Comparison of ENCODE assay signal across 8 mouse cellular contexts in genomic region chr11:8523344-8524126, GRCm38 (mm10).
A peak's percentile ranks its signal among the peaks of the same experiment; 100 is the strongest.
DNase-seq lines count a peak whose midpoint lies in the region; ATAC-seq lines count a peak whose summit lies in the region.

No protein-coding gene starts in this region.

- peak overlapping the region; percentile 31 for H3K4me2 ChIP-seq in hindbrain, embryonic 13.5 days

- peaks cover 10% of the 10 kb centered on the region for H3K4me1 ChIP-seq in hindbrain, embryonic 13.5 days (replicated peaks)

- H3K27me3 ChIP-seq in hindbrain, embryonic 13.5 days = peaks cover 6% of the 10 kb centered on the region; the same call in 1 of the 2 replicates

- peak; percentile 78 for ATAC-seq in hindbrain, embryonic 13.5 days (ENCODE audit: low FRiP score)

- WGBS in hindbrain, embryonic 13.5 days = 36% methylated on average over 10 of the region's 10 CpGs

- H3K4me3 ChIP-seq in hindbrain, embryonic 13.5 days = no peak overlapping the region

- H3K9me3 ChIP-seq in hindbrain, embryonic 13.5 days = no peaks in the 10 kb centered on the region

- no peaks in the 10 kb centered on the region for H3K36me3 ChIP-seq in hindbrain, embryonic 13.5 days

- H3K27ac ChIP-seq in hindbrain, embryonic 13.5 days = no peak overlapping the region; the same call in 1 of the 2 replicates

- peak; percentile 5 for DNase-seq in T-cell, adult 2 months (ENCODE audit: low spot score)
- peak; percentile 89 to 90 for DNase-seq in cerebellum, postnatal 25 days
- peak; percentile 68 to 70 for DNase-seq in frontal cortex, postnatal 25 days (ENCODE audit: low spot score in 2 of 2)
- DNase-seq in layer of hippocampus, postnatal 14 days (ENCODE audit: low spot score in 2 of 2) = peak; percentile 74 to 79
- peak; percentile 87 for DNase-seq in lung, postnatal 25 days (ENCODE audit: low spot score)
- DNase-seq in right cerebral cortex, adult 18-20 months = peak; percentile 70
- peak; percentile 47 for DNase-seq in urinary bladder, postnatal 10 days (ENCODE audit: low spot score)

- no peak overlapping the region for H3K9ac ChIP-seq in hindbrain, embryonic 13.5 days

Comparison
In these comparisons a context has a peak if more than half of its experiments do, and no peak if none do; other contexts are left out.
1. DNase-seq: peak in every context shown above with its lines; median percentile 90 in cerebellum, postnatal 25 days; 87 in lung, postnatal 25 days; 76 in layer of hippocampus, postnatal 14 days; 70 in right cerebral cortex, adult 18-20 months; 69 in frontal cortex, postnatal 25 days; 47 in urinary bladder, postnatal 10 days; 5 in T-cell, adult 2 months.